Mouse (Mus musculus) lung, postnatal 25 days (tissue): ENCODE results near the gene Myh7b.

Experiments
- DNase-seq: peaks from one replicate; pipeline ENCODE4 v3.0.0; 2022; ENCODE audit warnings: low spot score

Gene Myh7b

DNA sequence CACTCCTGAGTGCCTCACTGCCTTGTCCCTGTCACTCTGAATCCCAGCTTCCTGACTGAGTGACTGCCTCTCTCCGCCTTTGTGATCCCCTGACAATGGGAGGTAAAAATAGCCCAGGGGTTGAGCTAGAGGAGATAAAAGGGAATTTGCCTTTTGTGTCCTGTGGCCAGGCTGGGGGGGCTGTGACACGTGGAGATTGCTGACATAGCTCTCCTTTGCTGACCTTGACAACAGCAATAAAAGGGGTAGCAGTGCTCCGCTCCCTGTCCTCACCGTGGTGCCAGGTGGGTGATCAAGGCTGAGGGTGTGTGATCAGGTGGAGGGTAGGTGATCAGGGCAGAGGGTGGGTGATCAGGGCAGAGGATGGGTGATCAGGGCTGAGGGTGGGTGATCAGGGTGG lies at the start of gene Myh7b:
Myh7b (plus strand) TSS at position 235 of the 400 bp plus-strand sequence.
- DNase-seq = no peak

DNA sequence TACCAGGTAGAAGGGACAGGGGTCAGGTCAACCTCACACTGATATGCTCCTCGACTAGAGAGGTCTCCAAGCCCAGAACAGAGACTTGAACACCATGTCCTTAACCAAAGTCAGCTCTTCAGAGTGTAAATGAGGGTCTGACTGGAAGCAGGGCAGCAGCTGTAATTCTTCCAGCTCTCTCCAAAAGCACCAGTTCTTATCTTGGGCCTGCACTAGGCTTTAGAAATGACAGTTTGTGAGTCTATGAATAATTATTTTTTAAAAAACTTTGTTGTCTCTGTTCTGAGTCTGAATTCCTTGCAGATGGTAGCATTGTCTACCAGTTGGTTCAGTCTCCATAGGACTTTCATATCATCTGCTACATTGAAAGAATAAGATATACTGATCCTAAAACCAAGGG lies 48.8 kb upstream of the Myh7b start:
- no peak for DNase-seq

DNA sequence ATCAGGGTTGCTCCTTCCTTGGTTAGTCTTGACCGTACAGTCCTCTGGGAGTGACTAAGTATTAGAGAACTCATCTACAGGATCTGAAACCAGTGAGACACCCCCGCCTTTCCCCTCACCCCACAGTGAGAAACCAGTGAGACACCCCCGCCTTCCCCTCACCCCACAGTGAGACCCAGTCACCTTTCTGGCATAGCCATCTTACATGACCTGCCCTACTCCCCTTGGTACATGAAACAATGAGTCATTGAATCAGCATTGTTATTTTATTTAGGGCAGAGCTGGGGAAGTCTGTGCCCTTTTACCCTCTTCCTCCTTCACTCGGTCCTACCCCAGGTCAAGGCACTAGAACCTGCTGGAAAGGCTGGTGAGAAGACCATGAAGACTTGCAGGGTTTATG lies 48.1 kb upstream of the Myh7b start:
- DNase-seq = no peak

DNA sequence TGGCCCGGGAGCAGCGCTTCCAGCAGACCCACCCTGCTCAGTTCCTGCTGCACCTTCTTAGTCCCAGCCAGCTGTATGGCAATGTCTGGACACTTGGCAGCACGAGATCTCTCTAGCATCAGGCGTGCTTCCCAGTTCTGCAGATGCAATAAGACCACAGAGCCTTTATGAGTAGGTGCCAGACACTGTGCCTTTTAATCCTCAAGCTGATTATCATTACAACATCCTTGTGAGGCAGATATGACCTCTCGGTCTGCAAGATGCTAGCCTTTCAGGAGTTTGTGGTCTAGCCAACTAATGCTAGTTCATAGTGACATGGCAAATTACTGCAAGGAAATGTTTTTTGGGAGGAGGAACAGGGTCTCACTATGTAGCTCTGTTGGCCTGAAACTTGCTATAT lies 43.3 kb upstream of the Myh7b start:
- no peak for DNase-seq

DNA sequence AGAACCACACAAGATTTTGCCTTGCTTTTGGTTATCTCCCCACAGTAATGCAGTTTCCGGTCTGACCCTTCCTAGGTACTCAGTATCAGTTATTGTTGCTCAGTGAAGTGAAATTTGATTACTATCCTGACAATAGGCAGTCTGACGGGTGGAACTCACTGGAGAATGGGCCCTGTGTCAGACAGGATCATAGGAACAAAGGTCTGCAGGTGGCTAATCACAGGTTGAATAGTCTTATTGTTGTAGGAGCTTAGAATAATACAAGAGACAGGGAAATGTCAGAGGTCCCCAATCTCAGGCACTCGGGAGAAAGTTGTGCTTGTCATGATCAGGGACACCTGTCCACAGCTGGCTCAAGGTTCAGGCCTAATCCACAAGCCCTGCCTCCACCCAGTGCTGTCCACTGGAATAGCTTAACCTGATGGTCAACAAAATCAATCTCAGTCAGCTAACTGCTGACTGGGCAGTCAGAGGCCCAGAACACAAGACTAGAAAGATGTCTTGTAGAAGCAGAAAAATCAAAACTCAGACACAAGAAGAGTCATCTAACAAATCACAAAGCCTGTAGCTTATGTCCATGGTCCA lies 41.7 kb upstream of the Myh7b start:
- DNase-seq = no peak

DNA sequence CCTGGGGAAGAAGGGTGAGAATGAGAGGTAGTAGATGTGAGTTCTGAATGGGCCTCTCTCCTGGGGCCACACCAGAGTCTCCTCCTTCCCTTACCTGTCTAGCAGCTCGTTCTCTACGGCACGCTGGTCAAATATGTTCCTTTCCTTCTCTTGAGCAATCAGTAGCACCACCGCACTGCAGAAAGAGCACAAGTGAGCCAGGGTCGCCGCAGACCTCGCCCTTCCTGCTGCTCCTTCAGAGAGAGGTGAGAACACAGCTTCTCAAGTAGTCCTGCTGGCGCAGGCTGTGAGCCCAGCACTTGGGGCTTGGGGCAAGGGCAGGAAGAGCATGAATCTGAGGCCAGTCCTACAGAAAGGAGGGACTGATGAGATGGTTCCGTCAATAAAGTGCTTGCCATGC lies 38.0 kb upstream of the Myh7b start:
- peak; percentile 59 for DNase-seq

DNA sequence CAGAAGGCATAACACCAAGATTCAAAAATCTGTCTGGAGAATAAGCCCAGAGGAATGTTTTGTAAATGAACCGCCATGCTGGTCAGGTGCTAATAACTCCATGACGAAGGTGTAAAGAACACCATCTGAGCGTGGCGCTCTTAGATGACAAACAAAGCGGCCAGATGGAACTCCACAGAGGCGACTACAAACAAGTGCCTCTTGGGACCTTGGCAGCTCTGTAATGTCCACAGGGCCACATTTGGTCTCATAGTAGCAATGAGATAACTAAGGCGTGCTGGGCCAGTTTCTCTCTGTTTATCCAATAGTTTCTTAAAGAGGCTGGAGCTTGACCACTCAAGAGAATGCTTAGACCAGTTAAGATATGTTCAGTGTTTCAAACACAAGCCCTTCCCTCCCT lies 37.0 kb upstream of the Myh7b start:
- peak; percentile 44 for DNase-seq

DNA sequence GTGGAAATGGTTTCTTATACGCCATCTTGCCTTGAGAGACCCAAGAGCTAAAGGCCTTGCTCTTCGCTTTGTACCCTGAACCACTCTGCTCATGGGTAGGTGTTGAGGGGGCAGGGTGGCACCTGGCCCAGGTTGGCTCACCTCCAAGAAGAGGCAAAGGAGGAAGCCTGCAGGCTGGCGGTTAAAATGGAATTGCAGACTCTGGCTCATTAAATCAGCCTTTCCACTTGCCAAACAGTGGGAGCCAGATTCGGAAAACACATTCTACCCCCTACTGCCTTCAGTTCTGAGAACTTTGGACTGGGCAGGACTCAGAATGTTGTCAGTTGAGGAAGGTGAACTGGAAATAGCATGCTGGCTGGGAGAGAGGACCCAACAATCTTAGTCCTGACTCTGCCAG lies 36.3 kb upstream of the Myh7b start:
- no peak for DNase-seq

DNA sequence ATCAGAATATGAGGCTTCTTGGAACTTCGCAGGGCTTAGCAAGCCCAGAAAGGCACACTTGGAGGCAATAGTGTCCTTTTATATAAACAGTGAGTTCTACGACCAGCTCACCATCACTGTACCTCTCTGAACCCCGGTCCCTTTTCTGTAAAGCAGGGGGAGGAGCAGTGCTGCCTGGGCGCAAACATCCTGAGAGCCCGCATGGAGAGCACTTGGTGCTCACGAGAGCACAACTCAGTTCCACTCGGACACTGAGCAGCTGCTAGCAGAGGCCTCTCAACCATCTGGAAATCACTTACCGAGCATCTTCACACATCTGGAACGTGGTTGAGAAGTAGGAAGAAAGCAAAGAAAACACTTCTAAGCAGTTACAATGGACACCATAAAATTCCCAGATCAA lies 34.4 kb upstream of the Myh7b start:
- DNase-seq = no peak

DNA sequence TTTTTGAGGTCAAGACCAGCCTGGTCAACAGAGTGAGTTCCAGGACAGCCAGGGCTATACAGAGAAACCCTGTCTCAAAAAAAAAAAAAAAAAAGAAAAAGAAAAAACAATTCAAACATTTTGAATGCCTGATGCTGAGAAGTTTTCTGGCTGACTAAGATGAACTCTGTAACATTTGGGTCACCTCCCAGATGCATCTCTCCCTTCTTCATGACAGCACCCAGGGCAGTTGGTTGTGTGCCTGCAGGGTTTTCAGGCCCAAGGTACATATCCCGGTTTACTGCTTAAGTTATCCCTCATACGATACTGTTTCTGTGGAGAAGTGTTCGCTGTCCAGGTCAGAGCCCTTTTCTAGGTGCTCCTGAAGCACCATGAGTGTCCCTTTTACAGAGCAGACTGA lies 30.7 kb upstream of the Myh7b start:
- no peak for DNase-seq

DNA sequence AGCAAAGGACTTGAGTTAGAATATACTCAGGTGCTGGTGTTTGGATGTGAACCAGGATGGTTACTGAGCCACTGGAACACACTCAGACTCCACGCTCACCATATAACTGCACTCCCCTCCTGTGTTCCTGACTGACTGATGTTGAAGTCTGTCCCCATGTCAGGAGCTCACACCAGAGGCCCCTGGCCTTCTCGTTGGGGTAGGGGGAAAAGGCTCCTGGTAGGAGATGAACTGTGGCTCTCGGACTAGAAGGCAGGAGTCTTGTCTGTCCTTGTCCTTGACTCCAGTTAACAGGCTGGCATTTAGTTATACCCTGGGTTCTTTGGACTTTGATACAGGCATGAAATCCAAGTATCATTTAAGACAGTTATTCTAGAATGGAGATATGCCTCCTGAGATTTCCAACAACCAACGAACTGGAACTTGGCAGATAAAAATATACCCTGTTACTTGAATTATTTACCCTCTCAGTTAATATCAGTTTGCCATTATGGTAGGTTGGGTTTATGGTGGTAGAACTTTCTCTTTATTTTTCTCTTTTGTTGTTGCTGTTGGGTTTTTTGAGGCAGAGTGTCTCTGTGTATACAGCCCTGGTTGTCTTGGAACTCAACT lies 28.5 kb upstream of the Myh7b start:
- DNase-seq = no peak

DNA sequence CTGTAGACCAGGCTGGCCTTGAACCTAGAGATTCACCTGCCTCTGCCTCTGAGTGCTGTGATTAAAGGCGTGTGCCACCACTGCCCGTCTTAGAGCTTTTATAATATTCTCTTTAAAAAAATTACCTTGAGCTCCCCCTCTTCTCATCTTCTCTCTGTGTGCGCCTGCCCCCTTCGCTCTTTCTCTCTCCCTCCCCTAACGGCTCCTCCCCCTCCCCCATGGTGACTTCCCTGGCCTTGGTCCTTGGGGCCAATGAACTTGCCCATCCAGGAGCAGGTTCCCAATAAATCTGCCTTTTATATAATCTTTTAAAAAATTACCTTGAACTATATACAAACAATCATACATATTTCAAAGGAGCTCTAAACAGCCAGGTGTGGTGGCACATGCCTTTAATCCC lies 28.0 kb upstream of the Myh7b start:
- DNase-seq = no peak

DNA sequence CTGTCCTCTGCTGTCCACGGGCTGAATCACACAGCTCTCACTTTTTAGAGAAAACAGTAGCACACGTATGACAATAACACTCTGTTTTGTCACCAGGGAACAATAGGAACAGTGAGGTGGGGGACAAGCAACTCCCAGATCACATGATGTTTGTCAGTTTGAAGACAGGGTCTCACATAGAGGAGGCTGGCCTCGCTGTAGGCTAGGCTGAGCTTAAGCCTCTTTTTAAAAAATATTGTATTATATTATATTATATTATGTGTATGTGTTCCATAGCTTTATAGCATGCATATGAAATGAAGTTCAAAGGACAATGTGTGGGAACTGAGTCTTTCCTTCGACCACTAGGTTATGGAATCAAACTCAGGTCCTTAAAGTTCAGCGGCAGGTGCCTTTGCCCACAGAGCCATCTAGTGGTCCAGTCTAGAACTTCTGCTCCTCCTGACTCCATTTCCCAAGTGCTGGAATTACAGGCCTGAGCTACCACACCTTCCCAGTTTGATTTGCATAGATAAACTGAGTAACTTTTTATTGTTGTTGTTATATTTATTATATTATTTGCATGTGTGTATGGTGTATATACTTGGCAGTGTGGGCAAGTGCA lies 27.0 kb upstream of the Myh7b start:
- peak; percentile 75 for DNase-seq

DNA sequence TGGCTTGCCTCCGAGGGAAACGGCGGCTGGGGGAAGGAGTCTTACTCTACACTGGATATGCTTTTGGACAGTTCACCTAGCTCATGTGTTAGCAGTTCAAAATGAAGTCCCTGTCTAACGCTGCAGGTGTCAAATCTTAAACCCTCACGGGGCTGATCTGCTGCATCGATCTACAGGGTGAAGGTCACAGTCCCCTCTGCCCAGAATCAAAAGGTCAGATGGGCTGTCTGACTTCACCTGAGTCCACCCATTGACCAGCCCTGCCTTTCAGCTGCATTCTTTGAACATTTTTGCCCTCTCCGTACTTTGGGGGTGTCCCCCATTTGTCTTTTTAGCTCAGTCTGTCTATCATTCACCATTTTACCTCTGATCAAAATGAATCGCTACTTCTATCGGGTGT lies 25.9 kb upstream of the Myh7b start:
- no peak for DNase-seq

DNA sequence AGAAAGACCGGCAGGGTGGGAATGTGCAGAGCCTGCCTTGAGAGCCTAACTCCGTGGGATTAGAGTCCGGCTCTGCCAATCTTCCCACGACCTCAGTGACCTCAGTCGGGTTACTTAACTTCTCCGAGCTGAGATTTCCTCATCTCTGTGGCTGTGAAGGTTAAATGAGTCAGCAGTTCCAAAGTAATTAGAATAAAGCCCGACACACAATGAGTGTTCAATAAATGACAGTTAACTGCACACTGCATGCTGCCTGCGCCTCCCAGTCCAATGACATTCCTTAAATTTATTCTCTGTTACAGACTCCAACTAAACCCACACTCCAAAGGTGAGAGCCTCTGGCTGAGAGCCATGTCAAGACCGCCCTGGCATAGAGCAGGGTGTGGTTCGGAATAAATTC lies 25.5 kb upstream of the Myh7b start:
- DNase-seq = peak; percentile 45

DNA sequence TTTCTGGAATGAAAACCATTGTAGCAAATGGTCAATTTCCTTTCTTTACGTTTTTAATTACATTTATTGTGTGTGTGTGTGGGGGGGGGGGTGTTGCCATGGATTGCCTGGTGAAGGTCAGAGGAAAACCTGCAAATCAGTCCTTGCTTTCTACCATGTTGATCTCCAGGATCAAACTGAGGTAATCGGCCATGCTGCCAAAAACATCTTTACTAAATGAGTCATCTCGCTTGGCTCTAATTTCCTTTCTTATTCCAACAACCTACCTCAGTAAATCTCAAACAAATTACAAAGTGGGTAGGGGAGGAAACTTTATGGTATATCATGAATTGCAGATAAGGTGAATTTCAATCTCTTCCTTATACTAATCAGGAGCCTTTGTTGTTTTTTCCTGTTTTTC lies 22.9 kb upstream of the Myh7b start:
- DNase-seq = no peak

DNA sequence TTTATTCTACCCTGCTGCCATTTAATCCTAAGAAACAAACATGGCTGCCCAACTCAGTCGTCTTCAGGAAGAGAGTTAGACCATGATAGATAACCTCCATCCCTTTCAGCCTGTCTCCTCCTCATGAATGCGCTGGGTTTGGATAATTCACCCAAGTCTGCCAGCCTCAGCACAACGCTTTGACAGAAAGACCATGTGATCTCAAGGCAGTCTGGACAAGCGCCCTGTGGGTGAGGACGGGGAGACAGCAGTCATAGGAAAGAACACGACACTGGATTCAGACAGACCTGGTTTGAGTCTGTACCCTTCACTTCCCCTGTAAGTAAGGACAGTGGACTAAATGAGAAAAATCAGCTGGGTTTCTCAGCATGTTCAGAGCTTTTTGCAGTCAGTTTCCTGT lies 21.5 kb upstream of the Myh7b start:
- no peak for DNase-seq

DNA sequence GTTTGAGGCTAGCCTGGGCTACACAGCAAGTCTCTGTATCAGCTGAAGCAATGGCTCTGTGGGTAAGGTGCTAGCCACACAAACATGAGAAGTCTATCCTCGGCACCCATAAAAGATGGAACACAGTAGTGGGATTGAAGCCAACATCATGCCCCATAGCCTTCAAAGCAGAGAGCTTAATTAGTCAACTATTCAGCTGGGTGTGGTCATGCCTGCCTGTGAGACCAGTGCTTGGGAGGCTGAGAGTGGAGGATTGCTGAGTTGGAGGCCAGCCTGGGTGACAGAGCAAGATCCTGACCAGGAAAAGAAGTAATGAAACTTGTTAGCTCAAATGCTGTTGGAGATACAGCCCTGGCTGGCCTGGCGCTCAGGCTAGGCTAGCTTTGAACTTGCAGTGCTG lies 20.1 kb upstream of the Myh7b start:
- DNase-seq = no peak

DNA sequence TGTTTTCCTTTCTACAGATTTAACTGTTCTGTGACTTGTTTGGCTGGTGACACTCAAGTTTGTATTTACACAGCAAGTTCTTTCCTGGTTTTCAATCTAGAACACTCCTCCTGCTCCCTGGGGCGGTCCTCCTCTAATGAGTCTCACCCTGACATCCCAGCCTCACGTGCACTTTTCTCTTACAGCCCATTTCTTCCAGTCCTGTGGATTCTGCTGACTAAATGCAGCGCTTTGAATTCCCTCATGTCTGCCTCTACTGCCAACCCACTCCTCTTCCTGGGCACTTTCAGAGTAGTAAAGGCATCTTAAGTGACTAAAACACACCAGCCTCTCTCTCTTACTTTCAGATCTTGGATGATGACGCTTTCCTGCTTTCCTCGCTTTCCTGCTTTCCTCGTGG lies 19.3 kb upstream of the Myh7b start:
- DNase-seq = no peak

DNA sequence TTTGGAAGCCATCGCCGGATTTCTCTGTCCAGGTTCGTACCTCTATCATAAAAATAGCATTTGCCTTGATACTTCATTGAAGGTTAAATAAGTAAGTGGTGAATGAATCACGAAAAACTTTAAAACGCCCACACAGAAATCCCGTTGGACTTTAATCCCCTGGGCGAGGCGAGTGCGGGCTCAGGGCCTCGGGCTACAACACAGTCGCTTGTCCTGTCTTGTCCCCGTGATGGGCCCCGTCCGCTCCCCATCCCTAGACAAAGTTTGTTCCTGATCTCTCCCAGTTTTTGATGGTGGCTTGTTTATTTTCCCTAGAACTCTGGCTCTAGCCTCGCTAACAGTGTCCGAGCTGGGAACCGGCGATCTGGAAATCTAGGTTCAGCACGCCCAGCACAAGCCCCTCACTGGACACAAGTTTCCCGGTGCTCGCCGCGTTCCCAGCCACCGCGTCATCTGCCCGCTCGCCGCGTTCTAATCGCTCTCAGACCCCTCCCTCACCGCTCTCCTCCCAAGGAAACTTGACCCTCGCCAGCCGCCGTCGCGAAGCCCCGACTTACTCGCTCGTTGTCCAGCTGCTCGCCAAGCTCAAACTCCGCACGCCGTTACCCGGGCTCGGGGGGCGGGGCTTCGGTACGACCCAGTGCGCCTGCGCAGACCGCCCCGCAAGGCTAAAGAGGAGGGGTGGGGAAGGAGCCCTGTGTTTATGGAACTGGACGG lies 18.7 kb upstream of the Myh7b start, which contains the start of gene Gss:
Gss (minus strand) TSS at position 674 of the 717 bp plus-strand sequence.
- peak; percentile 99 for DNase-seq

DNA sequence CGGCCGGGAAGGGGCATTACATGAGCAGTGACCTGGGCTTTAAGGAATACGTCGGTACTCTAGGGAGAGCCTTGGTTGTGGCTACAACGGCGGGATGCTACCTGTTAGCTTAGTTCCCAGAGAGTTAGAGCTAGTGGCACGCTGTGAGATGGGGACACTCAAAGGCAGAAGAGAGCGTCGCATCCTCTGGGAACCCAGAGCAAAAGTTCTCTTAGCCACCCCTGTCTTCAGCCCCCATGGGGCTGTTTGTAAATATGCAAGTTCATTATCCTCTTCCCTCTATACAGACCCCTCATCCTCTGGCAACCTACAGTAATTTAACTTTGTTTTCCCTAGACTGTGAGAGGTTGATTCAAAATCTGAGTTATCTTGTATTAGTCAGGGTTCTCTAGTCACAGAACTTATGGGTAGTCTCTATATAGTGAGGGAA lies 18.1 kb upstream of the Myh7b start:
- DNase-seq = no peak

DNA sequence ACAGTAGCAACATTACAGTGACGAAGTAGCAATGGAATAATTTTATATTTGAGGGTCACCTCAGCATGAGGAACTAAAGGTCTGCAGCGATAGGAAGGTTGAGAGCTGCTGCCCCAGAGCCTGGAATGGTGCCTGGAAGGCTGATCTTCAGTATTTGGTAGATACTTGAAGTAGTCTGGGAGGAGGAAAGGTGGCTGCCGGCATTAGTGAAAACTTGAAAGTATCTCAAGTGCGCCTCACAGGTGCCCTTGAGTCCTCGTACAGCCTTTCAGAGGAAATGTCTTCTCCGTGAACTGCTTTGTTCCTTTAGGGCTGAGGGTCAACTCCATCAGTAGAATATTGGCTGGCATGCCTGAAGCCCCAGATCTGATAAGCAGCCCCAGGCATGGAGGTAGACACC lies 15.5 kb upstream of the Myh7b start:
- DNase-seq = no peak

DNA sequence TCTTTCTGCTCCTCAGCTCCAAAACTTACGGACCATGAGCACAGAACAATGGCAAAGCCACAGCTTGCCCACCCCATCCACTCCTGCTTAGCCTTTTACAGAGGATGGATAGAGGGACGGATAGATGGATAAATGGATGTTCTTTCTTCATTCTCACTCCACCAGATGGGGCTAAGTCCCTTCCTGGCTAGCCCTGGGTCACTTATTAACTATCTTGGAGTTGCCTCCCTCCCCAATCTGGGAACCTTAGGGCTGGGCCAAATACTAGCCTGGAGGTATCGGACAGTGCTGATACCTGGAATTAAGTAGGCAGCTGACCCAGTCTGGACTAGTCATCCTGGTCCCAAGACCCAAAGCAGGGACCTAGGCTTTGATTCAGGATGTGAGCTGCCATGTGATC lies 7.3 kb upstream of the Myh7b start:
- no peak for DNase-seq
